Mouse (Mus musculus) adrenal gland, adult 18-20 months (tissue): ENCODE data around the gene BC049352. TPM values are rescaled to one million over a fixed set of nuclear protein-coding genes. Genes with fewer than 3 reads are reported as not detected.
A peak's percentile ranks its signal among the peaks of the same experiment; 100 is the strongest.

Experiments
- DNase-seq, 2 experiments: peaks; one replicate each; pipeline ENCODE4 v3.0.0; 2021 to 2022; ENCODE audit warnings: low spot score in 2 of 2
- total RNA-seq, 2 experiments: library from RNA; stranded (reverse); gene quantifications; 1 replicate in 1 of 2; 2 replicates in 1 of 2; pipeline ENCODE4 v1.2.3; 2021

Gene BC049352
- total RNA-seq, 2 experiments from 2014 or later = 0.86 to 1.3 TPM

- DNase-seq = no peak
Observed at GRCm38 (mm10) chr9:45241397-45241796, 59.6 kb downstream of the BC049352 start.

DNA sequence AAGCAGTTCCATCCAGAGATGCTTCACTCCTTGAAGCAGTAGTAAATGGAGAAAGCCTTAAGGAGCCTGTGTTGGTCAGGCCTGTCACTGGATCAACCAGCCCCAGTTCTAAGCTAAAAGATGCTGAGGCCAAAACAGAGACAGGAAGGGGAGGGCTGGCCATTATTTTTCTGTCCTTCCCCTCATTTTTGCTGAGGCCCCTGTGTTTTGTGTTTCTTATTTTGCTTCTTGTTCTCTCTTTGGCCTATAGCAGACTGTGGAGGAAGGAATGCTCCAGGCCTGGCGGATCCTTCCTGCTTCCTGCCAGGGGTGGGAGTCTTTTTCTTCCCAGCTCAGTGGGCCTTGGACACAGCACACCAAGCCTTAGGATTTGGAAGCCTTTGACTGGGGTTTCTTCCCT lies 63.6 kb downstream of the BC049352 start:
- DNase-seq = no peak

GRCm38 (mm10) chr9:45246060-45246459 lies 64.3 kb downstream of the BC049352 start:
- DNase-seq = no peak

DNA sequence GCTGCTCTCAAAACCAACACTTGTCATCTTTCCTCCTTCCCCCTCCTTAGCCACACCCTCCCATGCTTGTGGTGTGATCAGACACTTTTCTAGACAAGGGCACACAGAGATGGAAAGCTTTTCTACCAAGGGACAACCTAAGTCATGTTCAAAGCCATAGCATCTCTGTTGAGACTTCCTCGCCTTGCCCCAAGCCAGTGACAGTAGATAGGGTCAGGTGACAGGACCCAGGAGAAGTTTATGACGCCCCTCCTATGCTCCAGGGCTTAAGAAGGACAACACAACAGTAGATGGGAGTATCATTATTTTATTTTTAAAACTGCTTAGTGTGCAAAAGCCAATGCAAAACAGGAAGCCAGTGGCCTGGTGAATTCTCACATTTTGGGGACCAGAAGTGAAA lies 65.7 kb downstream of the BC049352 start:
- DNase-seq = no peak

GRCm38 (mm10) chr9:45250306-45250705 lies 68.5 kb downstream of the BC049352 start:
- DNase-seq = no peak

DNA sequence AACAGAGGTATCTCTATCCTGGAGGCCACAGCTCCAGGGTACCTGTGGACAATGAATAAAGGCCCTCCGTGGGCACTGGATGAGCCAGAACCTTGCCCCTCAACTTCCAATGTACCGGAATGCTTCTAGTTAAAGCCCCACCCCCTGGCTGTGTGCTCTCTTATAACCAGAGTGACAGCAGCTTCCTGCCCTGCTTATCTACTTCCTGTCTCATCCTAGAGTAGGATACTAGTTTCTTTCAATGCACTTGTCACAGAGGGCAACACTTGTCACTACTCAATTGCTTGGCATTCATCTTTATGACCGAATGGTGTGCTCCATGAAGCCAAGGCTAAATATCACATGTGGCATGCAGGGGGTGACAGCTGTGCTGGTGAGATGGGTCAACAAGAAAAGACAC lies 69.5 kb downstream of the BC049352 start:
- no peak for DNase-seq

- no peak for DNase-seq
Observed at GRCm38 (mm10) chr9:45251990-45252389, 70.2 kb downstream of the BC049352 start.

GRCm38 (mm10) chr9:45252395-45252794 lies 70.6 kb downstream of the BC049352 start:
- no peak for DNase-seq

DNA sequence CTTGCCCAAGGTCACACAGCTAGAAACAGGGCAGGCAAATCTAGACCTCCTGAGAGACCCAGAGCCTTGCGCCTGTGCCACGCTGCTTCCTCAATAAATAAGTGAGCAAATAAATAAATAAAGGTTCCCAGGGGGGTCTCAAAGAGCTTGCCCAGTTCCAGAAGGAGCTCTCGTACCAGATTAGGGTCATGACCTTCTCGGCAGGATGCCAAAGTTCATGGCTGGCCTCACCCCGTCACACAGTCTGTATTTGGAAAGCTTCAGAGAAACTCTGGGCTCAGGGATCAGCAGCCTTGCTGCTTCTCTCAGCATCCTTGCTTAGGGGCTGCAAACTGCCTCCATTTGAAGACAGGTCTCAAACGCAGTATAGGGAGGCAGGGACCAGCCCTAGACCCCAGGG lies 72.2 kb downstream of the BC049352 start:
- DNase-seq = no peak

DNA sequence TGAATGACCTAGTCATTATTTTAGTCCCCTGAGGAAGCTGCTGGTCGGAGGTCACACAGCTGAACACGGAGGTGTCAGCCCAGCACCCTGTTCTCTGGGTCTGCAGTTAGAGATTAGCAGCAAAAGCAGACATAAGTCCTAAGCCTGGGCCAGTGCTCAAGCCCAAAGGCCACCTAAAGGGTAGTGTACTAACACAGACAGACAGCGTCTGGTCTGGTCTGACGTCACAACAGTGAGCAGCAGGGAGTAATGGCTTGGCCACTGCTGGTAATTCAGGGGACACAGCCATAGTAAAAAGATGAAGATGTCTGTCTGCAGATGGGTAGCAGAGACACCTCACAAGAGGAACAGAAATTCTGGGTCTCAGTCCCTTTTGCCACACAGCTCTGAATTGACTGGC lies 72.8 kb downstream of the BC049352 start:
- no peak for DNase-seq

DNA sequence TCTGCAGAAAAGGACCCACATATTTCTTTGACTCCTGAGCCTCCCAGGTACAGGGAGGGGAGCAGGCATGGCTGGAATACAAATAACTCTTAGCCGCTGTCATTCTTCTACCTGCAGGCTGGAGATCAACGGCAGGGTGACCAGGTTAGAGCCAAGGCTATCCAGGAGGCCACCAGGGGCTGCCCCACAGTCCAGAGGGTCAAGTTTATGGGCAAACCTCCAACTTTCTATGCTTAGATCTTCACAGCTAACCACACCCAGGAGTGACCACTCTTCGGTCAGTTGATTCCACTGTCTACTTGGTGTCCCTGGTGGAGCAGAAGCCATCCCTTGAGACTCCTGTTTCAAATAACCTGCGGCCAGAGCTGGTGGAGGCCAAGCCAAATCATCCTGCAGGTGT lies 73.6 kb downstream of the BC049352 start:
- no peak for DNase-seq

DNA sequence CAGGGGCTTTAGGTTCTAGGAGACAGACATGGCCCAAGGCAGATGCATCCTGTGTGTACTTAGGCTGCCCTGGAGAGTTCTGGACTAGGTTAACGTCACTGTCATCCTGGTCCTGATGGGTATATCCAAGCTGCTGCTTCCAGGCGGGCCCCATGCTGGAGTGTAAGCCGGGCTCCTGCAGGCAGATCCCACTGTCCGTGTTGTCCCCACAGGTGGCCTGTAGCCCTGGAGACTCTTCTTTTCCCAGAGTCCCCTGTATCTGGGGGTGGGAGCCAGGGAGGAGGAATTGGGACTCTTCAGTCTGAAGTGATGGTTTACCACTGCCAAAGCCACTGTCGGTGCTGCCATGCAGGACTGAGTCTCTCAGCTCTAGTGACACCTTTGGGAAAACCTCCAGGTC lies 74.2 kb downstream of the BC049352 start:
- no peak for DNase-seq

- DNase-seq = no peak
Observed at GRCm38 (mm10) chr9:45259065-45259464, 77.3 kb downstream of the BC049352 start.

GRCm38 (mm10) chr9:45261466-45261865 lies 79.7 kb downstream of the BC049352 start:
- DNase-seq = peak; percentile 29 to 41

DNA sequence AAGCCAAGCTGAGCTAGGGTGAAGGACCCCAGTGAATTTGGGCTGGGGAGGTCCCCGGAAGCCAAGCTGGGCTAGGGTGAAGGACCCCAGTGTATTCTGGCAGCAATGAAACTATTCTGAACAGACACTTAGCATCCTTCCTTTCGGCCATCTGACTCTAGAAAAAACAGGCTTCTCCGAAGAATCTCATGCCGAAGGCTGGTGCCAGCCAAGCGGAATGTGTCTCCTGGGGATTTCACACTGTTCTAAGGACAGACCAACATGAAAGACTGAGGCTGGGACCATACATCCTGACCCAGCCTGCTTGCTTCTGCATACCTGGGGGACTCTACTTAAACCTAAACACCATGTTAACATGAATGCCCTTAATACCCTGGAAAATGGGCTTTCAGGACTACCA lies 80.1 kb downstream of the BC049352 start:
- no peak for DNase-seq

- no peak for DNase-seq
Observed at GRCm38 (mm10) chr9:45267099-45267498, 85.3 kb downstream of the BC049352 start.

- no peak for DNase-seq
Observed at GRCm38 (mm10) chr9:45268079-45268478, 86.3 kb downstream of the BC049352 start.

GRCm38 (mm10) chr9:45268597-45269325 lies 87.0 kb downstream of the BC049352 start, which contains the start of gene Il10ra:
Gene Il10ra (minus strand): TSS chr9:45269149.
- DNase-seq = peak; percentile 45 to 59

GRCm38 (mm10) chr9:45272213-45272612 lies 90.4 kb downstream of the BC049352 start:
- DNase-seq = no peak

GRCm38 (mm10) chr9:45274218-45274617 lies 92.4 kb downstream of the BC049352 start:
- no peak for DNase-seq

DNA sequence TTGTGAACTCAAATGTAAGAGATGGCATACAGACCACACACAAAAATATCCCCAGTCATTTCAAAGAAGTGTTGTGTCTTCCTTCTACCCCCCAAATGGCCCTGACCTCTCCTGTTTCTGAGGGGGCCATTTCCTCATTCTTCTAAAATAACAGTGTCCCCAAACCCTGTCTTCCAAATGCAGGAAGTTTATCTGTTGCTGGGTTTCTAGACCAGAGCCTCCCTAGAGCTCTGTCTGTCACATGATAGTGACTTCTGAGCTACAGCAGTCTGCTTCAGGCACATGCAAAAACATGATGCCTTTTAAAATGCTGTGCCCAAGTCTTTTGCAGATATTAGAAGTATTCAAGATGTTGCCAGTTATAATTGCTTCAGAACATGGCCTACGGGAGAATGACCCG lies 92.8 kb downstream of the BC049352 start:
- no peak for DNase-seq

DNA sequence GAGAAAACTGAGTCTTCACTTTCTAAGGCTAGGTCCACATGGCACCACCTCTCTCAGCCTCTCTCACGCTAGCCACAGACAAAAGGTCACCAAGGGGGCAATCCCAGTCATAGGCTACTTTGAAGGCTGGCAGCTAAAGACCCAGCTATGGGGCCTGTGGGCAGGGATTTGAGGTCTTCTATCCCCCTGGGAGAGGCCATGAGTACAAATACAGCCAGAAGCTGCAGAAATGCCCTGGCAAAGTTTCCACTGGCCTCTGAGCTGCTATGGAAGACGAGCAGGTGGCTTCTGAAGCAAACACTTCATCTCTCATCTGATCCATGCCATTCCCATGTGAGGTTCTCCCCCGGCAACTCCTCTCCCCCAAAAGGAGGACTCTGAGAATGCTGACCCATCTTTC lies 98.3 kb downstream of the BC049352 start:
- no peak for DNase-seq

GRCm38 (mm10) chr9:45280891-45281290 lies 99.1 kb downstream of the BC049352 start:
- DNase-seq = no peak
